Mouse (Mus musculus): Measurements from ENCODE around the gene Syt1. TPM values are rescaled to one million over a fixed set of nuclear protein-coding genes. Genes with fewer than 3 reads are reported as not detected.

The Syt1 gene
- polyA plus RNA-seq, 1 experiment, result not detected

- no peak for TF ChIP-seq GATA1 (IDR thresholded peaks at IDR 0.05; ENCODE audit: low read length)
- no peak for TF ChIP-seq TAL1 (IDR thresholded peaks at IDR 0.05; ENCODE audit: low read length)
- peaks cover 3% of the 10 kb centered on the region for H3K9me3 ChIP-seq (ENCODE audit: control insufficient read depth, low read length)
Observed at GRCm38 (mm10) chr10:108893288-108893687, 117.5 kb downstream of the Syt1 start.

GRCm38 (mm10) chr10:108892441-108892840 is 118.3 kb downstream of the Syt1 start:
- Histone ChIP-seq H3K4me3 (replicated peaks) (no peak overlapping the region), H3K27me3 (ENCODE audit: control insufficient read depth) (no peaks in the 10 kb centered on the region), H3K4me1 (ENCODE audit: control insufficient read depth) (no peaks in the 10 kb centered on the region), H3K9me3 (ENCODE audit: control insufficient read depth, low read length) (peaks cover 3% of the 10 kb centered on the region), H3K36me3 (ENCODE audit: control insufficient read depth) (no peaks in the 10 kb centered on the region)
- TF ChIP-seq TAL1 (IDR thresholded peaks at IDR 0.05; ENCODE audit: low read length) (no peak), GATA1 (IDR thresholded peaks at IDR 0.05; ENCODE audit: low read length) (no peak)

More at GRCm38 (mm10) chr10:108893288-108893687, 117.5 kb downstream of the Syt1 start:
- Histone ChIP-seq H3K36me3 (ENCODE audit: control insufficient read depth) (no peaks in the 10 kb centered on the region), H3K27me3 (ENCODE audit: control insufficient read depth) (no peaks in the 10 kb centered on the region), H3K4me1 (ENCODE audit: control insufficient read depth) (no peaks in the 10 kb centered on the region), H3K4me3 (replicated peaks) (no peak overlapping the region)

GRCm38 (mm10) chr10:108889084-108889483 is 121.7 kb downstream of the Syt1 start:
- Histone ChIP-seq H3K27me3 (ENCODE audit: control insufficient read depth) (no peaks in the 10 kb centered on the region), H3K36me3 (ENCODE audit: control insufficient read depth) (no peaks in the 10 kb centered on the region), H3K4me1 (ENCODE audit: control insufficient read depth) (no peaks in the 10 kb centered on the region), H3K4me3 (replicated peaks) (no peak overlapping the region), H3K9me3 (ENCODE audit: control insufficient read depth, low read length) (peaks cover 3% of the 10 kb centered on the region)
- TF ChIP-seq GATA1 (IDR thresholded peaks at IDR 0.05; ENCODE audit: low read length), result no peak
- TF ChIP-seq TAL1 (IDR thresholded peaks at IDR 0.05; ENCODE audit: low read length), result no peak

GRCm38 (mm10) chr10:108886781-108887180 is 124.0 kb downstream of the Syt1 start:
- no peak for TF ChIP-seq TAL1 (IDR thresholded peaks at IDR 0.05; ENCODE audit: low read length)
- no peak for TF ChIP-seq GATA1 (IDR thresholded peaks at IDR 0.05; ENCODE audit: low read length)
- Histone ChIP-seq H3K27me3 (ENCODE audit: control insufficient read depth) (no peaks in the 10 kb centered on the region), H3K4me3 (replicated peaks) (no peak overlapping the region), H3K36me3 (ENCODE audit: control insufficient read depth) (no peaks in the 10 kb centered on the region), H3K9me3 (ENCODE audit: control insufficient read depth, low read length) (peaks cover 2% of the 10 kb centered on the region; the same call in 1 of the 2 replicates), H3K4me1 (ENCODE audit: control insufficient read depth) (no peaks in the 10 kb centered on the region)

- no peaks in the 10 kb centered on the region for H3K36me3 ChIP-seq (ENCODE audit: control insufficient read depth)
- H3K27me3 ChIP-seq (ENCODE audit: control insufficient read depth), result no peaks in the 10 kb centered on the region
- no peaks in the 10 kb centered on the region for H3K4me1 ChIP-seq (ENCODE audit: control insufficient read depth)
- H3K4me3 ChIP-seq (replicated peaks), result no peak overlapping the region
- peaks cover 2% of the 10 kb centered on the region; the same call in 1 of the 2 replicates for H3K9me3 ChIP-seq (ENCODE audit: control insufficient read depth, low read length)
- no peak for TF ChIP-seq TAL1 (IDR thresholded peaks at IDR 0.05; ENCODE audit: low read length)
- no peak for TF ChIP-seq GATA1 (IDR thresholded peaks at IDR 0.05; ENCODE audit: low read length)
Observed at GRCm38 (mm10) chr10:108885769-108886168, 125.0 kb downstream of the Syt1 start.

- H3K4me3 ChIP-seq (replicated peaks), result no peak overlapping the region
- TF ChIP-seq GATA1 (IDR thresholded peaks at IDR 0.05; ENCODE audit: low read length) (no peak), TAL1 (IDR thresholded peaks at IDR 0.05; ENCODE audit: low read length) (no peak)
- peaks cover 7% of the 10 kb centered on the region; the same call in 1 of the 2 replicates for H3K9me3 ChIP-seq (ENCODE audit: control insufficient read depth, low read length)
- H3K4me1 ChIP-seq (ENCODE audit: control insufficient read depth), result no peaks in the 10 kb centered on the region
- no peaks in the 10 kb centered on the region for H3K36me3 ChIP-seq (ENCODE audit: control insufficient read depth)
- H3K27me3 ChIP-seq (ENCODE audit: control insufficient read depth), result no peaks in the 10 kb centered on the region
Observed at GRCm38 (mm10) chr10:108884520-108884919, 126.3 kb downstream of the Syt1 start.

- H3K36me3 ChIP-seq (ENCODE audit: control insufficient read depth), result no peaks in the 10 kb centered on the region
- H3K27me3 ChIP-seq (ENCODE audit: control insufficient read depth), result no peaks in the 10 kb centered on the region
- H3K9me3 ChIP-seq (ENCODE audit: control insufficient read depth, low read length), result peaks cover 15% of the 10 kb centered on the region
- no peaks in the 10 kb centered on the region for H3K4me1 ChIP-seq (ENCODE audit: control insufficient read depth)
- TF ChIP-seq TAL1 (IDR thresholded peaks at IDR 0.05; ENCODE audit: low read length) (no peak), GATA1 (IDR thresholded peaks at IDR 0.05; ENCODE audit: low read length) (no peak)
- H3K4me3 ChIP-seq (replicated peaks), result no peak overlapping the region
Observed at GRCm38 (mm10) chr10:108880372-108880771, 130.4 kb downstream of the Syt1 start.

- H3K27me3 ChIP-seq (ENCODE audit: control insufficient read depth), result no peaks in the 10 kb centered on the region
- H3K9me3 ChIP-seq (ENCODE audit: control insufficient read depth, low read length), result peaks cover 16% of the 10 kb centered on the region
- TF ChIP-seq GATA1 (IDR thresholded peaks at IDR 0.05; ENCODE audit: low read length) (no peak), TAL1 (IDR thresholded peaks at IDR 0.05; ENCODE audit: low read length) (no peak)
- H3K4me3 ChIP-seq (replicated peaks), result no peak overlapping the region
- no peaks in the 10 kb centered on the region for H3K4me1 ChIP-seq (ENCODE audit: control insufficient read depth)
- H3K36me3 ChIP-seq (ENCODE audit: control insufficient read depth), result no peaks in the 10 kb centered on the region
Observed at GRCm38 (mm10) chr10:108875730-108876129, 135.1 kb downstream of the Syt1 start.

- Histone ChIP-seq H3K4me1 (ENCODE audit: control insufficient read depth) (no peaks in the 10 kb centered on the region), H3K36me3 (ENCODE audit: control insufficient read depth) (no peaks in the 10 kb centered on the region), H3K9me3 (ENCODE audit: control insufficient read depth, low read length) (peaks cover 12% of the 10 kb centered on the region), H3K4me3 (replicated peaks) (no peak overlapping the region), H3K27me3 (ENCODE audit: control insufficient read depth) (no peaks in the 10 kb centered on the region)
- TF ChIP-seq GATA1 (IDR thresholded peaks at IDR 0.05; ENCODE audit: low read length) (no peak), TAL1 (IDR thresholded peaks at IDR 0.05; ENCODE audit: low read length) (no peak)
Observed at GRCm38 (mm10) chr10:108874687-108875086, 136.1 kb downstream of the Syt1 start.

- no peak overlapping the region for H3K4me3 ChIP-seq (replicated peaks)
- no peaks in the 10 kb centered on the region for H3K27me3 ChIP-seq (ENCODE audit: control insufficient read depth)
Observed at GRCm38 (mm10) chr10:108872359-108872758, 138.4 kb downstream of the Syt1 start.

More at GRCm38 (mm10) chr10:108872359-108872758, 138.4 kb downstream of the Syt1 start:
- H3K4me1 ChIP-seq (ENCODE audit: control insufficient read depth), result no peaks in the 10 kb centered on the region
- H3K36me3 ChIP-seq (ENCODE audit: control insufficient read depth), result no peaks in the 10 kb centered on the region
- H3K9me3 ChIP-seq (ENCODE audit: control insufficient read depth, low read length), result peaks cover 9% of the 10 kb centered on the region; the same call in 1 of the 2 replicates
- TF ChIP-seq GATA1 (IDR thresholded peaks at IDR 0.05; ENCODE audit: low read length) (no peak), TAL1 (IDR thresholded peaks at IDR 0.05; ENCODE audit: low read length) (no peak)

Data from erythroblast, embryonic 14.5 days (primary cell).